Mouse (Mus musculus) lung, embryonic 16.5 days (tissue): ENCODE measurements around the gene Ggnbp2. TPM values are rescaled to one million over a fixed set of nuclear protein-coding genes. Genes with fewer than 3 reads are reported as not detected.
"Not testable (repeated sequence)": the region's sequence is repeated elsewhere in the genome, so short reads cannot be mapped to it uniquely, and the experiment has no call there.

ENCODE experiments used
- ATAC-seq: fragments of 200-750 bp; cut with Nextera tagmentation; 2 replicates; pipeline ENCODE4 v1.8.0; 2017; ENCODE audit warnings: low read depth, mild to moderate bottlenecking, moderate library complexity
- H3K27ac ChIP-seq: fragments of 300-500 bp; sonication (generic); 2 replicates; pipeline ENCODE4 v1.5.1; 2014; ENCODE audit warnings: mild to moderate bottlenecking, control low read depth, low read length
- H3K27me3 ChIP-seq: fragments of 300-500 bp; sonication (generic); 2 replicates; pipeline ENCODE4 v1.6.1; 2014; ENCODE audit warnings: low read depth, low read length, mixed read lengths; ENCODE audit not compliant: control insufficient read depth, insufficient read depth
- H3K36me3 ChIP-seq: fragments of 300-500 bp; sonication (generic); 2 replicates; pipeline ENCODE4 v1.6.1; 2014; ENCODE audit warnings: low read length; ENCODE audit not compliant: control insufficient read depth, insufficient read depth
- H3K4me1 ChIP-seq: fragments of 300-500 bp; sonication (generic); replicated peaks from 2 replicates; pipeline ENCODE4 v1.6.1; 2014; ENCODE audit warnings: low read length, mixed read lengths; ENCODE audit not compliant: control insufficient read depth, insufficient read depth
- H3K4me2 ChIP-seq: fragments of 300-500 bp; sonication (generic); 2 replicates; pipeline ENCODE4 v1.6.1; 2014; ENCODE audit warnings: low read depth, low read length, control low read depth
- H3K4me3 ChIP-seq: fragments of 300-500 bp; sonication (generic); 2 replicates; pipeline ENCODE4 v1.5.1; 2014; ENCODE audit warnings: mild to moderate bottlenecking, low read length, control low read depth
- H3K9ac ChIP-seq: fragments of 300-500 bp; sonication (generic); 2 replicates; pipeline ENCODE4 v1.6.1; 2014; ENCODE audit warnings: low read length, control low read depth
- H3K9me3 ChIP-seq: fragments of 300-500 bp; sonication (generic); 2 replicates; pipeline ENCODE4 v1.6.1; 2016; ENCODE audit warnings: low read length; ENCODE audit not compliant: control insufficient read depth
- WGBS: fragments of 180-500 bp; shearing (Covaris S2); extraction: QIAGEN DNeasy Blood & Tissue Kit; methylation state at CpG from one replicate; pipeline ENCODE4 v1.1.7; 2014; 5-methylcytosine and 5-hydroxymethylcytosine counted together
- polyA plus RNA-seq: library from polyadenylated mRNA; unstranded; fragments of >200 nt; fragmentation: Nextera tagmentation; extraction: Ambion mirVana; gene quantifications from 2 replicates; pipeline ENCODE4 v1.2.1, GENCODE M21; 2015

The Ggnbp2 gene
- polyA plus RNA-seq, 1 experiment from 2014 or later, result 60.6 TPM

- Histone ChIP-seq H3K36me3 (peaks cover 13% of the 10 kb centered on the region), H3K4me2 (no peak overlapping the region), H3K9me3 (no peaks in the 10 kb centered on the region), H3K4me1 (peaks cover 13% of the 10 kb centered on the region), H3K27ac (no peak overlapping the region), H3K4me3 (no peak overlapping the region), H3K9ac (no peak overlapping the region), H3K27me3 (no peaks in the 10 kb centered on the region)
- 93% methylated on average over 7 of the region's 7 CpGs for WGBS
- no peak for ATAC-seq
Measured at GRCm38 (mm10) chr11:84882346-84882745, 11.7 kb upstream of the Ggnbp2 start.

GRCm38 (mm10) chr11:84880971-84881370 is 10.4 kb upstream of the Ggnbp2 start:
- Histone ChIP-seq H3K36me3 (peaks cover 11% of the 10 kb centered on the region), H3K9me3 (no peaks in the 10 kb centered on the region)
- peak; percentile 21; the same call in 1 of the 2 replicates for ATAC-seq

GRCm38 (mm10) chr11:84880465-84880961 is 9.9 kb upstream of the Ggnbp2 start:
- peak overlapping the region; percentile 95 for H3K4me3 ChIP-seq
- H3K36me3 ChIP-seq, result peaks cover 11% of the 10 kb centered on the region
- no peaks in the 10 kb centered on the region for H3K9me3 ChIP-seq
- peaks cover 13% of the 10 kb centered on the region for H3K4me1 ChIP-seq
- H3K27ac ChIP-seq, result peak overlapping the region; percentile 97
- ATAC-seq, result peak; percentile 72
- no peaks in the 10 kb centered on the region for H3K27me3 ChIP-seq
- H3K9ac ChIP-seq, result peak overlapping the region; percentile 89
- under 1% methylated on average over 24 of the region's 24 CpGs for WGBS
- H3K4me2 ChIP-seq, result peak overlapping the region; percentile 96

More at GRCm38 (mm10) chr11:84880971-84881370, 10.4 kb upstream of the Ggnbp2 start:
- Histone ChIP-seq H3K27ac (peak overlapping the region; percentile 97), H3K4me2 (peak overlapping the region; percentile 96), H3K9ac (peak overlapping the region; percentile 89), H3K27me3 (no peaks in the 10 kb centered on the region), H3K4me1 (peaks cover 13% of the 10 kb centered on the region), H3K4me3 (peak overlapping the region; percentile 95)
- 44% methylated on average over 9 of the region's 9 CpGs for WGBS

GRCm38 (mm10) chr11:84879772-84880464 is 9.3 kb upstream of the Ggnbp2 start, which contains the start of the genes Myo19 and Pigw:
Myo19 (plus strand) TSS chr11:84880148.
Pigw (minus strand) TSS chr11:84880285.
- H3K27me3 ChIP-seq, result no peaks in the 10 kb centered on the region
- H3K36me3 ChIP-seq, result peaks cover 11% of the 10 kb centered on the region
- H3K4me1 ChIP-seq, result peaks cover 13% of the 10 kb centered on the region
- H3K9me3 ChIP-seq, result no peaks in the 10 kb centered on the region
- H3K4me2 ChIP-seq, result peak within 1 kb of the TSS; percentile 96
- ATAC-seq, result peak; percentile 98
- H3K9ac ChIP-seq, result peak within 1 kb of the TSS; percentile 89
- peak within 1 kb of the TSS; percentile 97 for H3K27ac ChIP-seq
- peak within 1 kb of the TSS; percentile 95 for H3K4me3 ChIP-seq
- under 1% methylated on average over 67 of the region's 81 CpGs for WGBS

GRCm38 (mm10) chr11:84879007-84879771 is 8.6 kb upstream of the Ggnbp2 start:
- no peak for ATAC-seq
- Histone ChIP-seq H3K27me3 (no peaks in the 10 kb centered on the region), H3K9ac (peak overlapping the region; percentile 89), H3K4me3 (peak overlapping the region; percentile 95), H3K4me1 (peaks cover 13% of the 10 kb centered on the region), H3K27ac (peak overlapping the region; percentile 97), H3K4me2 (peak overlapping the region; percentile 96), H3K36me3 (peaks cover 11% of the 10 kb centered on the region), H3K9me3 (no peaks in the 10 kb centered on the region)
- WGBS, result 17% methylated on average over 7 of the region's 7 CpGs

- not testable (repeated sequence) for H3K4me1 ChIP-seq, H3K27ac ChIP-seq, H3K36me3 ChIP-seq, H3K27me3 ChIP-seq, H3K4me2 ChIP-seq, ATAC-seq, H3K4me3 ChIP-seq, H3K9ac ChIP-seq, H3K9me3 ChIP-seq
- no CpG with 5 or more reads among the region's 1 CpGs for WGBS
Measured at GRCm38 (mm10) chr11:84876020-84876419, 5.4 kb upstream of the Ggnbp2 start.

- Histone ChIP-seq H3K4me3 (no peak overlapping the region), H3K4me2 (no peak overlapping the region), H3K36me3 (peaks cover 5% of the 10 kb centered on the region; the same call in 1 of the 2 replicates), H3K9me3 (no peaks in the 10 kb centered on the region), H3K27me3 (no peaks in the 10 kb centered on the region), H3K27ac (no peak overlapping the region), H3K9ac (no peak overlapping the region), H3K4me1 (0 out of 2 replicates have a peak, but pooled peaks cover 2% of the 10 kb centered on the region)
- WGBS, result 73% methylated on average over 1 of the region's 1 CpGs
- no peak for ATAC-seq
Measured at GRCm38 (mm10) chr11:84873042-84873833, 2.6 kb upstream of the Ggnbp2 start.

GRCm38 (mm10) chr11:84871548-84872069 is 992 bp upstream of the Ggnbp2 start:
- H3K4me1 ChIP-seq, result peaks cover 6% of the 10 kb centered on the region
- peak overlapping the region; percentile 79 for H3K9ac ChIP-seq
- no peaks in the 10 kb centered on the region for H3K9me3 ChIP-seq
- H3K4me3 ChIP-seq, result peak overlapping the region; percentile 96
- no peaks in the 10 kb centered on the region for H3K27me3 ChIP-seq
- ATAC-seq, result no peak
- H3K36me3 ChIP-seq, result no peaks in the 10 kb centered on the region; the same call in 1 of the 2 replicates
- WGBS, result 74% methylated on average over 4 of the region's 4 CpGs
- H3K27ac ChIP-seq, result peak overlapping the region; percentile 99
- H3K4me2 ChIP-seq, result peak overlapping the region; percentile 62
